9 mouse cellular contexts compared by ENCODE assay signal in genomic region chr3:27736180-27736579, GRCm38 (mm10). TPM values are rescaled to one million over a fixed set of nuclear protein-coding genes. Genes with fewer than 3 reads are reported as not detected.
A peak's percentile ranks its signal among the peaks of the same experiment; 100 is the strongest.
DNase-seq lines count a peak whose midpoint lies in the region; ATAC-seq lines count a peak whose summit lies in the region.
"Had no signal": no experiment of that assay in that cellular context is flagged by ENCODE, and none has a peak within 500 bp of the region (broad histone marks: within the 10 kb centered on the region; RNA-seq: fewer than 3 reads in every experiment).

No protein-coding gene starts in this region.

- H3K9ac ChIP-seq in heart, embryonic 15.5 days = no peak overlapping the region
- no peak overlapping the region for H3K9ac ChIP-seq in embryonic facial prominence, embryonic 15.5 days

- H3K9me3 ChIP-seq in heart, embryonic 15.5 days (replicated peaks) = no peaks in the 10 kb centered on the region
- H3K9me3 ChIP-seq in embryonic facial prominence, embryonic 15.5 days (replicated peaks) = no peaks in the 10 kb centered on the region

- H3K4me3 ChIP-seq in heart, embryonic 15.5 days = no peak overlapping the region
- H3K4me3 ChIP-seq in embryonic facial prominence, embryonic 15.5 days (replicated peaks) = no peak overlapping the region

- ATAC-seq in heart, embryonic 15.5 days (replicated peaks; ENCODE audit: insufficient number of reproducible peaks, insufficient read depth, low FRiP score, low read depth) = no peak
- ATAC-seq in embryonic facial prominence, embryonic 15.5 days (ENCODE audit: insufficient number of reproducible peaks, low FRiP score, low TSS enrichment, low read depth) = peak; percentile 19; the same call in 1 of the 2 replicates
- no peak for ATAC-seq in inflammation-experienced regulatory T-cells, adult 6 months

- H3K36me3 ChIP-seq in heart, embryonic 15.5 days = no peaks in the 10 kb centered on the region
- no peaks in the 10 kb centered on the region for H3K36me3 ChIP-seq in embryonic facial prominence, embryonic 15.5 days

- peaks cover 3% of the 10 kb centered on the region; the same call in 1 of the 2 replicates for H3K4me1 ChIP-seq in heart, embryonic 15.5 days (replicated peaks)
- H3K4me1 ChIP-seq in embryonic facial prominence, embryonic 15.5 days = no peaks in the 10 kb centered on the region

- DNase-seq in heart, adult 9 months (ENCODE audit: low spot score in 2 of 2) = no peak
- DNase-seq in Muller cell, postnatal 12 days (ENCODE audit: inconsistent ontology term) = peak; percentile 75
- DNase-seq in mesoderm, embryonic 11.5 days (ENCODE audit: low read depth, low spot score) = peak; percentile 54
- no peak for DNase-seq in cerebellum, adult 9-11 months
- DNase-seq in ovary, postnatal 10 days (ENCODE audit: low spot score) = no peak
- DNase-seq: cerebellum, postnatal 14 days had no signal

- peak overlapping the region; percentile 34 for H3K4me2 ChIP-seq in heart, embryonic 15.5 days
- no peak overlapping the region for H3K4me2 ChIP-seq in embryonic facial prominence, embryonic 15.5 days (replicated peaks)

- 41% methylated on average over 9 of the region's 9 CpGs for WGBS in heart, embryonic 15.5 days
- WGBS in embryonic facial prominence, embryonic 15.5 days = 9% methylated on average over 9 of the region's 9 CpGs

- no peak overlapping the region for H3K27ac ChIP-seq in heart, embryonic 15.5 days
- no peak overlapping the region for H3K27ac ChIP-seq in embryonic facial prominence, embryonic 15.5 days (replicated peaks)

- H3K27me3 ChIP-seq in heart, embryonic 15.5 days = no peaks in the 10 kb centered on the region
- no peaks in the 10 kb centered on the region for H3K27me3 ChIP-seq in embryonic facial prominence, embryonic 15.5 days

RNA-seq across cellular contexts. Expression of gene Fndc3b, which starts 25.1 kb away (rescaled TPM):
- polyA plus RNA-seq in heart, embryonic 15.5 days (2015; fragmentation: Nextera tagmentation; extraction: Ambion mirVana) = 24.0 and 27.8 TPM in 2 replicates
- 31.8 and 33.9 TPM in 2 replicates for polyA plus RNA-seq in embryonic facial prominence, embryonic 15.5 days (2015; fragmentation: Nextera tagmentation; extraction: Ambion mirVana)
- polyA plus RNA-seq in inflammation-experienced regulatory T-cells, adult 6 months (2017; shearing (Covaris generic)) = under 1 TPM; 0.26 to 0.42 (median 0.28) TPM

Comparison
In these comparisons a context has a peak if more than half of its experiments do, and no peak if none do; other contexts are left out.
1. DNase-seq: peak in Muller cell, postnatal 12 days (single experiment) and mesoderm, embryonic 11.5 days (single experiment); none in heart, adult 9 months (0 of 2), cerebellum, adult 9-11 months (single experiment) and ovary, postnatal 10 days (single experiment).
2. RNA of gene Fndc3b, which starts 25.1 kb away (polyA plus RNA-seq): 31.8 to 33.9 TPM in embryonic facial prominence, embryonic 15.5 days and 24.0 to 27.8 TPM in heart, embryonic 15.5 days; 0.26 to 0.42 TPM in inflammation-experienced regulatory T-cells, adult 6 months; every median in the first group is over 10 times any median in the second.